Mouse (Mus musculus): Measurements from ENCODE around the gene Slc13a3.
"Not testable (repeated sequence)": the region's sequence is repeated elsewhere in the genome, so short reads cannot be mapped to it uniquely, and the experiment has no call there.

Slc13a3 gene

DNA sequence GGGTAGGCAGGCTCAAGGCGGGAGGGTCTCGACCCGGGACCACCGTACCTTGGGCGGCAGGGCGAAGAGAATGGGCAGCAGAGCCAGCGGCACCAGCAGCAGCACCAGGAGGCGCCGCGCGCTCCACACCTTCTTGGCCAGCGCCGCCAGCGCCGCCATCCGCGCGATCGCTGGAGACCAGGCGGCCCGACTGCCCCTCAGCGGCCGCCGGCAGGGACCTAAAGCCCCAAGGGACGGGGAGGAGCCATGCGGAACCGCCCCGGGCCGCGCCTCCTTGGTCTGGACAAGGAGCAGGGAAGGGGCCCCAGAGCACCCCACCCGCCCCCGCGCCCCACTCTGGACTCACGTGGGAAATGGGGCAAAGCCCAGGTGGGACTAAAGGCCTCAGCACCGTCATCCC, at the start of gene Slc13a3:
Slc13a3 (minus strand) TSS at position 228 of the 400 bp plus-strand sequence.
- DNase-seq (ENCODE audit: low spot score), result no peak

DNA sequence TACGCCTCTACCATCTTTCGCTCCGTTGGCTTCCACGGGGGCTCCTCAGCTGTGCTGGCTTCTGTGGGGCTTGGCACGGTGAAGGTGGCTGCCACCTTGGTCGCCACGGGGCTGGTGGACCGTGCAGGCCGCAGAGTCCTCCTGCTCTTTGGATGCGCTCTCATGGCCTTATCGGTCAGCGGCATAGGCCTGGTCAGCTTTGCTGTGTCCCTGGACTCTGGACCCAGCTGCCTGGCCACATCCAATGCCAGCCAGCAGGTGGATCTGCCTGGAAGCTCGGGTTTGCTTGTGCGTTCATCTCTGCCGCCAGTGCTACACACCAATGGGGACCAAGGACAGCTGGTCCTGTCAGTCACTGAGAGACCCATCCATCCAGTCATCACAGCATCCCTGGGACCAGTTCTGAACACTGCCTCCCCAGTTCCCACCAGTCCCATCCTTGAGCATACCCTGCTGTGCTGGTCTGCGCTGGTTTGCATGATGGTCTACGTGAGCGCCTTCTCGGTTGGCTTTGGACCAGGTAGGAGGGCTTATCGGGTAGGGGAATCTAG, 42.2 kb upstream of the Slc13a3 start:
- no peak for DNase-seq (ENCODE audit: low spot score)

GRCm38 (mm10) chr2:165512870-165513600, 40.0 kb upstream of the Slc13a3 start:
- DNase-seq (ENCODE audit: low spot score), result no peak

GRCm38 (mm10) chr2:165512426-165512825, 39.4 kb upstream of the Slc13a3 start:
- DNase-seq (ENCODE audit: low spot score), result no peak

GRCm38 (mm10) chr2:165511530-165511929, 38.5 kb upstream of the Slc13a3 start:
- not testable (repeated sequence) for DNase-seq (ENCODE audit: low spot score)

DNA sequence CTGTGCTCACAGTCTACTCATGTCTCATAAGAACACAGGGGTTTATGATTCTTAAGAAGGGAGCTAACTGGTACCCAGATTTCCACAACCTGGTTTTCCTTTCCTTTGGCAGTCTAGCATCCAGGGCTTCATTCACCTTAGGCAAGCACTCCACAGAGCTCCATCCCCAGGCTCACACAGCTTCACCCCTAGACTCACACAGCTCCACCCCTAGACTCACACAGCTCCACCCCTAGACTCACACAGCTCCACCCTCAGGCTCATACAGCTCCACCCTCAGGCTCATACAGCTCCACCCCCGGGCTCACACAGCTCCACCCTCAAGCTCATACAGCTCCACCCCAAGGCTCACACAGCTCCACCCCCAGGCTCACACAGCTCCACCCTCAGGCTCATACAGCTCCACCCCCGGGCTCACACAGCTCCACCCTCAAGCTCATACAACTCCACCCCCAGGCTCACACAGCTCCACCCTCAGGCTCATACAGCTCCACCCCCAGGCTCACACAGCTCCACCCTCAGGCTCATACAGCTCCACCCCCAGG, 38.0 kb upstream of the Slc13a3 start:
- DNase-seq (ENCODE audit: low spot score), result not testable (repeated sequence)

GRCm38 (mm10) chr2:165510466-165510865, 37.4 kb upstream of the Slc13a3 start:
- no peak for DNase-seq (ENCODE audit: low spot score)

GRCm38 (mm10) chr2:165509686-165510085, 36.7 kb upstream of the Slc13a3 start:
- no peak for DNase-seq (ENCODE audit: low spot score)

GRCm38 (mm10) chr2:165503259-165504203, 30.5 kb upstream of the Slc13a3 start, which contains the start of gene Slc2a10:
Gene Slc2a10 (plus strand): TSS chr2:165503787.
- DNase-seq (ENCODE audit: low spot score), result no peak

- no peak for DNase-seq (ENCODE audit: low spot score)
Measured at GRCm38 (mm10) chr2:165498816-165499215, 25.8 kb upstream of the Slc13a3 start.

DNA sequence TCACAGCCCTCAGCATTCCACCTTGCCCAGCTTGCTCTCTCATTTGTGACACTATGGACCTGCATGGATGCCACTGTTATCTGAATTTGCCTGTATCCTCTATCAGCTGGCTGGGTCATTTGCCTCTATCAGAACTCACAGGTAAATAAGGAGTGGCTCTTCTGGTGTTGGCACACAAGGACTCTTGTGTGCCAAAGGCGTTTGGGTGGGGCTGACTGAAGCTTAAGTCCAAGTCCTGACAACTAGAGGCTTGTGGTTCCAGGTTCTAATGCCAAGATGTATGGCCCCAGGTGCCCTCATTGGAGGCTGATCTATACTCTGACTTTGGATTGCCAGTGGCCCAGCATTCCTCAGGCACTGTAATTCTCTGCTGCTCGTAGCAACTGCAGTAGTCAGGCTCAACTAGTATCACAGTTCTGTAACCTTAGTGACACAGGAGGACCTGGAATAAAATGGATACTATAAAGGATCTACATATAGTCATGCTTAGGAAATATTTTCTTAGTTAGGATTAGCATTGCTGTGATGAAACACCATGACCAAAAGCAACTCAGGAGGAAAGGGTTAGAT, 24.8 kb upstream of the Slc13a3 start:
- DNase-seq (ENCODE audit: low spot score), result no peak

GRCm38 (mm10) chr2:165496251-165496650, 23.2 kb upstream of the Slc13a3 start:
- no peak for DNase-seq (ENCODE audit: low spot score)

DNA sequence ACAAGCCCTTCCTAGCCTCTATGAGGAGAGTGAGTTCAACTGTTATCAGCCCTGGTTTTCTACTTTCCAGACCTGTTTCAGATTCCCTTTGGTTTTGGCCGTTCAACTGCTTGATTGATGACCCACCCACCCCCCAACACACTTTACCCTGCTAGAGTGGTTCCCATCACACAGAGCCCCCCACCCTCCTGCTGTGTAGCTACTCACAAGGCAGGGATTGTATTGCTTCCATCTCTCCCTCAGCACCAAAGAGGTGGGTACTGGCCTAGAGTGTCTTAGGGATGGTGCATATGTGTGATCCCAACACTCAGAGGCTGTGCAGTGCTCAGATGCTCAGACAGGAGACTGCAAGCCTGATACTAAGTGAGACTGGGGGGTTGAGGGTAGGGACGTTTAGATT, 21.5 kb upstream of the Slc13a3 start:
- DNase-seq (ENCODE audit: low spot score), result no peak

- no peak for DNase-seq (ENCODE audit: low spot score)
Measured at GRCm38 (mm10) chr2:165493587-165494210, 20.7 kb upstream of the Slc13a3 start.

GRCm38 (mm10) chr2:165492648-165493553, 19.9 kb upstream of the Slc13a3 start, which contains the start of gene Trp53rka:
Gene Trp53rka (minus strand): TSS chr2:165493324.
- DNase-seq (ENCODE audit: low spot score), result no peak

DNA sequence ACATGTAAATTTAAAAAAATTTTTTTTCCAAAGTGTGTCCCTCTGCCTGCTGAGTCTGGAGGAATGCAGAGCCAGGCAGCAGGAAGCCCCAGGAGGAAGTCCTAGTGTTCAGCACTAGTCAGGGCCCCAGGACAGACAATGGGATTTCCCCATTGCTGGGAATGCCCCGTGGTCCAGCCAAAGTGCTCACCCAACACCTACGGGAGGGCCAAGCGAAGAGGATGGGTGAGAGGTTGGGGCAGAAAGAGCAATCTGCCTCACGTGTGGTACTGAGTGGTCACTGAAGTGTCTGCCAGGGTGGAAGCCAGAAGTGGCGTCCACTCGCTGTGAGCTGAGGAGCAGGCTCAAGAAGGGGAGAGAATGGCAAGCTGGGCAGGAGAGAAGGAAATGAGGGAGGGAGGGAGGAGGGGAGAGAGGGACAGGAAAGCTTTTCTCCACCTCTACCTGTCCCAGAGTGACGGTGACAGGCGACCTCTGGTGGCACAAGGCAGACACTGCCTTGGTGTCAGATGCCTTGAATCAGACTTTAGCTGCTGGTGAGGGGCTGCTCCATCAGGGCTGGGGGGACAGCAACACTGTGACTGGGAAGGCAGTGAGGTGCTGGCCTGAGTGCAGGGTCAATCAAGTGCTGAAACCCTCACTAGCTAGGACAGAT, 14.0 kb upstream of the Slc13a3 start:
- DNase-seq (ENCODE audit: low spot score), result no peak

- no peak for DNase-seq (ENCODE audit: low spot score)
Measured at GRCm38 (mm10) chr2:165486401-165486800, 13.4 kb upstream of the Slc13a3 start.

DNA sequence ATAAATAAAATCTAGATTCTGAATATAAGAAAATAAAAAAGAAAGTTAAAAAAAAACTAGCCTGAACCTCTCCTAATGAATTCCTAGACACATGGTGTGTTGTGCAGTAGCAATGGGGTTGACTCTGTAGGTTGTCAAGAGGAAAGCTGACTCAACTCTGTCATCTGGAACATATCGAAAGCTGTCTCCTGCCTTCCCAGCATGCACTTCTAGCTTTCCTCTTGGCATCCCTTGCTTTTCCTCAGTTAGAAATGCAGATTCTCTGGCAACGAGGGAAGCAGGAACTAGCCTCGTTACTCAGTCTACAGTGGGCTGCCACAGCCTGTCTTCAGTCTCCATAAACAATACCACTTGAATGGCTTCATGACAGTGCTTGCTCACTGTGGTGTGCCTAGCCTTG, 12.8 kb upstream of the Slc13a3 start:
- no peak for DNase-seq (ENCODE audit: low spot score)

GRCm38 (mm10) chr2:165484152-165484551, 11.1 kb upstream of the Slc13a3 start:
- no peak for DNase-seq (ENCODE audit: low spot score)

DNA sequence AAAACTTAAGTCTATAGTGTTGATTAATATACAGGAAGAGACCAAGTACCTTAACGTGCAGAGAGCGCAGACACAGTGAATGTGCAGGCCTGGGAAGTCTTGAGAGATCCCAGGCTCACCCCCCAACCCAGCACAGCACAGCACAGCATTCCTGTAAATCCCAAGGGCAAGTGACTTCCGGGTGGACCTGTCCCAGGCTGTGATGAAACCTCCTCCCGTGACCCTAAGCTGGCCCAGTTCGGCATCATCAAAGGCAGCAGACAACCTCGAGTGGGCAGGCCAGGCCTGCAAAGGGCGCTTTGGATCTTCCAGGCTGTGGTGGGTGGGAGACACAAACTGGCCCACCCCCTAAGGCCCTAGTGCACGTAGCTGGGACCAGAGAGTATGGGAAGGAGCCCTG, 9.0 kb upstream of the Slc13a3 start:
- DNase-seq (ENCODE audit: low spot score), result no peak

Measured in layer of hippocampus, adult 9-10 months (tissue).